Mouse (Mus musculus) liver, embryonic 15.5 days (tissue): ENCODE data around the gene Map7. TPM values are rescaled to one million over a fixed set of nuclear protein-coding genes. Genes with fewer than 3 reads are reported as not detected.

Source experiments
- ATAC-seq: fragments of 200-750 bp; cut with Nextera tagmentation; 2 replicates; pipeline ENCODE4 v1.8.0; 2017; ENCODE audit warnings: moderate number of reproducible peaks, mild to moderate bottlenecking, moderate library complexity; ENCODE audit not compliant: insufficient read depth
- H3K27ac ChIP-seq: fragments of 300-500 bp; sonication (generic); replicated peaks from 2 replicates; pipeline ENCODE4 v1.5.1; 2015; ENCODE audit warnings: mild to moderate bottlenecking, inconsistent platforms
- H3K27me3 ChIP-seq: fragments of 300-500 bp; sonication (generic); 2 replicates; pipeline ENCODE4 v1.6.1; 2015; ENCODE audit warnings: mild to moderate bottlenecking, inconsistent platforms
- H3K36me3 ChIP-seq: fragments of 300-500 bp; sonication (generic); replicated peaks from 2 replicates; pipeline ENCODE4 v1.6.1; 2015; ENCODE audit warnings: moderate library complexity, mild to moderate bottlenecking, inconsistent platforms
- H3K4me1 ChIP-seq: fragments of 300-500 bp; sonication (generic); replicated peaks from 2 replicates; pipeline ENCODE4 v1.6.1; 2015; ENCODE audit warnings: inconsistent platforms
- H3K4me2 ChIP-seq: fragments of 300-500 bp; sonication (generic); 2 replicates; pipeline ENCODE4 v1.6.1; 2015; ENCODE audit warnings: moderate library complexity, mild to moderate bottlenecking, inconsistent platforms
- H3K4me3 ChIP-seq: fragments of 300-500 bp; sonication (generic); replicated peaks from 2 replicates; pipeline ENCODE4 v1.5.1; 2015; ENCODE audit warnings: mild to moderate bottlenecking, inconsistent platforms
- H3K9ac ChIP-seq: fragments of 300-500 bp; sonication (generic); 2 replicates; pipeline ENCODE4 v1.6.1; 2015; ENCODE audit warnings: moderate library complexity, mild to moderate bottlenecking, inconsistent platforms
- H3K9me3 ChIP-seq: fragments of 300-500 bp; sonication (generic); replicated peaks from 2 replicates; pipeline ENCODE4 v1.6.1; 2016; ENCODE audit warnings: inconsistent platforms
- WGBS: fragments of 180-500 bp; shearing (Covaris S2); methylation state at CpG from one replicate; pipeline ENCODE4 v1.1.7; 2015; ENCODE audit warnings: mixed read lengths; ENCODE audit not compliant: insufficient replicate concordance; 5-methylcytosine and 5-hydroxymethylcytosine counted together
- polyA plus RNA-seq: library from polyadenylated mRNA; unstranded; fragments of >200 nt; fragmentation: Nextera tagmentation; extraction: Ambion mirVana; gene quantifications from 2 replicates; pipeline ENCODE4 v1.2.1, GENCODE M21; 2015

Gene Map7
- polyA plus RNA-seq: 3.7 and 4.2 TPM in 2 replicates

- Histone ChIP-seq H3K9me3 (no peaks in the 10 kb centered on the region), H3K4me3 (peak within 1 kb of the TSS; percentile 71), H3K4me1 (peaks cover 22% of the 10 kb centered on the region), H3K4me2 (peak within 1 kb of the TSS; percentile 94), H3K27me3 (peaks cover 46% of the 10 kb centered on the region), H3K36me3 (no peaks in the 10 kb centered on the region), H3K27ac (no peak within 1 kb of the TSS), H3K9ac (peak within 1 kb of the TSS; percentile 64)
- ATAC-seq: peak; percentile 32; the same call in 1 of the 2 replicates
- WGBS: 3% methylated on average over 51 of the region's 51 CpGs
These were observed at the start of gene Map7 for GRCm38 (mm10) chr10:20148130-20148772. Gene Map7, plus strand, starts transcription at chr10:20148471.

GRCm38 (mm10) chr10:20101456-20101855 is 46.8 kb upstream of the Map7 start:
- H3K9me3 ChIP-seq: no peaks in the 10 kb centered on the region
- WGBS: 72% methylated on average over 6 of the region's 6 CpGs
- no peak overlapping the region for H3K27ac ChIP-seq
- no peaks in the 10 kb centered on the region for H3K27me3 ChIP-seq
- 0 out of 2 replicates have a peak, but pooled peaks cover 6% of the 10 kb centered on the region for H3K4me1 ChIP-seq
- H3K4me3 ChIP-seq: no peak overlapping the region
- H3K4me2 ChIP-seq: no peak overlapping the region
- no peak for ATAC-seq
- no peaks in the 10 kb centered on the region for H3K36me3 ChIP-seq
- H3K9ac ChIP-seq: no peak overlapping the region

DNA sequence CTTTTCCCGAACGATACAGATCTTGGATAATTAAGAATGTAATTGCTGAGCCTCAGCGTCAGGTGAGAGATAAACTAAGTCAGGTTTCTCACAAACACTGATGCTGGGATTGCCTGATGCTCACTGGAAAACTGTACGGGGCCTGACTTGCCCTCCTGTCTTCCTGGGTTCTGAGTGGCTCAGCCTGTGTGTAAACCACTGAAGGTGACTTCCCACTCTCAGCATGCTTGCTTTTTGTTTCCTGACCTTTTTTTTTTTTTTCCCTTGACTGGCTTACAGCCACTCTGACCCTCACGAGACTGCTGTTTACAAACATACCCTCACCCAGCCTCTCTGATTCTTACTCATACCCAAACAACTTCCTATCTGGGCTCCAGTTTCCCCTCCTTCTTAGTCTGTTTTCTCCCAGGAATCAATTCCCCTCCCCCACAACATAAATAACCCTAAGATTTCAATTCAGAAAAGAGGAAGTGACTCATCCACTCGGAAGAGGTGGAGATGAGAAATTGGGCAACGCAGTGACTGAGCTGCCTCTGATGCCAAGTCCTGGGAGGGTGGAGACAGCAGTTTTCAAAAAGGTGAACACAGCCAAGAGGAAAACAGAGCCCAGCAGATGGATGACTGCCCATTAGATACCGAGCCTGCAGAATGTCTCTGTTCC is 43.9 kb upstream of the Map7 start:
- no peaks in the 10 kb centered on the region for H3K27me3 ChIP-seq
- 0 out of 2 replicates have a peak, but pooled peaks cover 6% of the 10 kb centered on the region for H3K4me1 ChIP-seq
- ATAC-seq: peak; percentile 44; the same call in 1 of the 2 replicates
- no peaks in the 10 kb centered on the region for H3K36me3 ChIP-seq
- no peaks in the 10 kb centered on the region for H3K9me3 ChIP-seq
- H3K9ac ChIP-seq: no peak overlapping the region
- WGBS: 32% methylated on average over 8 of the region's 8 CpGs
- no peak overlapping the region for H3K4me3 ChIP-seq
- no peak overlapping the region for H3K4me2 ChIP-seq
- H3K27ac ChIP-seq: no peak overlapping the region

GRCm38 (mm10) chr10:20105575-20105974 is 42.7 kb upstream of the Map7 start:
- H3K36me3 ChIP-seq: no peaks in the 10 kb centered on the region
- no peaks in the 10 kb centered on the region for H3K27me3 ChIP-seq
- WGBS: 60% methylated on average over 4 of the region's 4 CpGs
- no peak for ATAC-seq
- H3K4me3 ChIP-seq: no peak overlapping the region
- H3K9ac ChIP-seq: no peak overlapping the region
- no peak overlapping the region for H3K27ac ChIP-seq
- 0 out of 2 replicates have a peak, but pooled peaks cover 6% of the 10 kb centered on the region for H3K4me1 ChIP-seq
- no peaks in the 10 kb centered on the region for H3K9me3 ChIP-seq
- H3K4me2 ChIP-seq: no peak overlapping the region

- Histone ChIP-seq H3K4me2 (no peak overlapping the region), H3K27ac (no peak overlapping the region), H3K9me3 (no peaks in the 10 kb centered on the region), H3K9ac (no peak overlapping the region), H3K36me3 (no peaks in the 10 kb centered on the region), H3K27me3 (no peaks in the 10 kb centered on the region), H3K4me1 (peaks cover 12% of the 10 kb centered on the region; the same call in 1 of the 2 replicates), H3K4me3 (no peak overlapping the region)
- no peak for ATAC-seq
- 84% methylated on average over 14 of the region's 14 CpGs for WGBS
These were observed 41.2 kb upstream of the Map7 start for GRCm38 (mm10) chr10:20107031-20107430.

DNA sequence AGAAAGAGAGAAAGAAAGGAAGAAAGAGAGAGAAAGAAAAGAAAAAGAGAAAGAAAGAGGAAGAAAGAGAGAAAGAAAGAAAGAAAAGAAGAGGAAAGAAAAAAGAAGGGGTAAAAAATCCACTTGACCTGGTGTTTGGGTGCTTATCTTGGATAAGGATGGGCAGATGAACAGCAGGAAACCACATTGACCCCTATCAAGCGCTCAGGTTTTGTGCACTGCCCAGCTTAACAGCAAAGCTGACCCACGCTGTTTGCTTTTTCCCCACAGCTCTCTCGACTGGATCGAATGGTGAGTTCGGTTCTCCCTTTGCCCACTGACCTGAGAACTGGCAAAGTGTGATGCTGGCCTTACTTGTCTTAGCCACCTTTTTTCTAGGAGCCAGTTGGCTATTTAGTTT is 36.8 kb upstream of the Map7 start:
- H3K9me3 ChIP-seq: no peaks in the 10 kb centered on the region
- no peaks in the 10 kb centered on the region for H3K36me3 ChIP-seq
- 24% methylated on average over 5 of the region's 5 CpGs for WGBS
- no peak overlapping the region for H3K9ac ChIP-seq
- no peak overlapping the region for H3K4me2 ChIP-seq
- no peaks in the 10 kb centered on the region for H3K27me3 ChIP-seq
- ATAC-seq: no peak
- H3K4me3 ChIP-seq: no peak overlapping the region
- H3K4me1 ChIP-seq: peaks cover 7% of the 10 kb centered on the region; the same call in 1 of the 2 replicates
- no peak overlapping the region for H3K27ac ChIP-seq

- Histone ChIP-seq H3K9me3 (no peaks in the 10 kb centered on the region), H3K27me3 (no peaks in the 10 kb centered on the region), H3K4me1 (peaks cover 7% of the 10 kb centered on the region; the same call in 1 of the 2 replicates), H3K36me3 (no peaks in the 10 kb centered on the region), H3K9ac (no peak overlapping the region), H3K4me3 (no peak overlapping the region), H3K4me2 (peak overlapping the region; percentile 30), H3K27ac (no peak overlapping the region)
- WGBS: 47% methylated on average over 18 of the region's 18 CpGs
- ATAC-seq: no peak
These were observed 36.0 kb upstream of the Map7 start for GRCm38 (mm10) chr10:20112026-20112973.

DNA sequence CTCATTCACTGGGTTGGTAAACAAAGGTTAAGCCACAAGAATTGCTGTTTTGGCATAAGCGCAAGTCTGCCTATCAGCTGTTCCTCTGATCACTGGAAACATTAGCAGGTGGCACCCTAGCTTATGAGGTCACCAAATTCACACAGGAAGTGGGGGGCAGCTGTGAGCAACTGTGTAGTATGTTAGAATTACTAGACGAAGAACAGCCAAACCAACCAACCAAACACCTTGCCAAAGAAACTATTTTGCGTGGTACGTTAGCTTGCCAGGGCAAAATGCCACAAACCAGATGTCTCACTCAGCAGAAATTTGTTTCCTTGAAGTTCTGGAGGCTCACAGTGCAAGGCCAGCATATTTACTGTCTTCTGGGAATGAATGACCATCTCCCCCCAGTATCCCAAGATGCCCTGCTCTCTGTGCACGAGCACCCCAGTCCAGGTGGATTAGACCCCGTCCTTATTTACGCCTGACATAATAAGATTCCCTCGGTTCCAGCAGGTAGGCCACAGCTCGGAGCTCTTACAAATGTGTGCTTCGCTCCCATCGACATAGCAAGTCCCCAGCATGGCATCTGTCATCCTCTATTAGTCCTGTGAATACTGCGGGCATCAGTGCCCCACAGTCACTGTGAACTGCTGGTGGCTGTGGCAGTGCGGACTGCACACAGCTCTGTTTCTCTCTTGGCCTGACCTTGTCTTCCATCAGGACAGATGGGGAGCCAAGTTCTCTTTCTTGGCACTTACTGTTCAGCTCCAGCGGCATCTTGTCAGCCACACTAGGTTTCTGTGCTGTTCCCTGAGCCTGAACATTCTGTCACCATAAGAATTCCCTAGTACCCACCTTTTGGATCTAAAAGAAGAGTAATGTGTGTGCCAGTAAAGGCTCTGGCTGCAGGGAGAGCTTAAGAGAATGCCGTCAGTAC is 28.5 kb upstream of the Map7 start:
- no peak for ATAC-seq
- H3K4me2 ChIP-seq: no peak overlapping the region
- no peak overlapping the region for H3K27ac ChIP-seq
- 82% methylated on average over 15 of the region's 15 CpGs for WGBS
- H3K27me3 ChIP-seq: no peaks in the 10 kb centered on the region
- H3K9ac ChIP-seq: no peak overlapping the region
- no peaks in the 10 kb centered on the region for H3K9me3 ChIP-seq
- no peaks in the 10 kb centered on the region; the same call in 1 of the 2 replicates for H3K4me1 ChIP-seq
- H3K4me3 ChIP-seq: no peak overlapping the region
- H3K36me3 ChIP-seq: peaks cover 10% of the 10 kb centered on the region

DNA sequence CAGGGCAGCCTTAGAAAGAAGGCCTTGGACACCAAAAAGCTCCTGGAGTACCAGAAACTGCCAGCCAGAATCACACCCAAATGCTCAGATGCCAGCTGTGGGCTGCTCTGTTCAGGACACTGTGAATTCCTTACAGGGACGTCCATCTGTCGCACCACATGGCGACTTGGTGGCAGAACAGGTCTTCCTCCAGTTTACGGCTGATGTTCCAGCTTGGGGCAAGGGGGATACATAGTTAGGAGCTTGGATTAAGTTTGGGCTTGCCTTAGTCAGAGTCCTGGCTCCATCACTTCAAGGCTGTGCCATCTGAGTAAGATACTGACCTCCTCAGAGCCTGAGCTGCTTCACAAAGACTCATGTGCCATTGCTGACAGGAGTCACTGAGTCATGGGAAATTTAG is 26.3 kb upstream of the Map7 start:
- no peak for ATAC-seq
- 70% methylated on average over 4 of the region's 4 CpGs for WGBS

GRCm38 (mm10) chr10:20123401-20123800 is 24.9 kb upstream of the Map7 start:
- H3K4me1 ChIP-seq: no peaks in the 10 kb centered on the region; the same call in 1 of the 2 replicates
- peaks cover 19% of the 10 kb centered on the region for H3K36me3 ChIP-seq
- H3K9me3 ChIP-seq: no peaks in the 10 kb centered on the region
- no peak overlapping the region for H3K9ac ChIP-seq
- no peak overlapping the region for H3K4me3 ChIP-seq
- no peaks in the 10 kb centered on the region for H3K27me3 ChIP-seq
- no peak overlapping the region for H3K4me2 ChIP-seq
- WGBS: 21% methylated on average over 9 of the region's 9 CpGs
- no peak for ATAC-seq
- H3K27ac ChIP-seq: no peak overlapping the region

More for the DNA sequence above, 26.3 kb upstream of the Map7 start:
- H3K9me3 ChIP-seq: no peaks in the 10 kb centered on the region
- H3K36me3 ChIP-seq: peaks cover 10% of the 10 kb centered on the region
- no peaks in the 10 kb centered on the region; the same call in 1 of the 2 replicates for H3K4me1 ChIP-seq
- no peak overlapping the region for H3K4me2 ChIP-seq
- no peaks in the 10 kb centered on the region for H3K27me3 ChIP-seq
- no peak overlapping the region for H3K9ac ChIP-seq
- H3K27ac ChIP-seq: no peak overlapping the region
- H3K4me3 ChIP-seq: no peak overlapping the region
